Mouse (Mus musculus) Muller cell, postnatal 12 days (primary cell): ENCODE results near the gene Caln1.

Source experiments
- DNase-seq: peaks from one replicate; pipeline ENCODE4 v3.0.0-alpha.2; 2015; ENCODE audit errors: inconsistent ontology term

Gene Caln1

GRCm38 (mm10) chr5:130691349-130691748 is 322.1 kb downstream of the Caln1 start:
- no peak for DNase-seq

GRCm38 (mm10) chr5:130699476-130699875 is 330.2 kb downstream of the Caln1 start:
- no peak for DNase-seq

- DNase-seq, result no peak
These were observed 332.5 kb downstream of the Caln1 start for GRCm38 (mm10) chr5:130701777-130702176.

DNA sequence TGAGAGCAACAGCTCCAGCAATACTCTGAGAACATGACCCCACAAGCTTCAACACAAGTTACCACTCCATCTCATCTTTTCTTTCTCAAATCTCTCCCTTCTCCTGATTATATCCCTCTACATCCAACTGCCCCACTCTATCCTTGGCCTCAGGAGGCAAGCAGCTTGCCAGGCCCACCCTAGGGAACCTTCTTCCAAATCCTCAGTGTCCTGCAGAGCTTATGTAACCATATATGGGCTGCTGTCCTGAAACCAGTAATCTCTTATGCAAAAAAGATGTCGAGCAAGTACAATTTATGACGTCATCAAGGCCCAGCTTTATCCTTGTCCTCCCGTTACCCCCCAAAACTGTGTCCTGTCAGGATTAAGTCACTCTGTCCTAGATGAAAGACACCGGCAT is 333.1 kb downstream of the Caln1 start:
- no peak for DNase-seq

- DNase-seq, result no peak
These were observed 335.6 kb downstream of the Caln1 start for GRCm38 (mm10) chr5:130704866-130705265.

DNA sequence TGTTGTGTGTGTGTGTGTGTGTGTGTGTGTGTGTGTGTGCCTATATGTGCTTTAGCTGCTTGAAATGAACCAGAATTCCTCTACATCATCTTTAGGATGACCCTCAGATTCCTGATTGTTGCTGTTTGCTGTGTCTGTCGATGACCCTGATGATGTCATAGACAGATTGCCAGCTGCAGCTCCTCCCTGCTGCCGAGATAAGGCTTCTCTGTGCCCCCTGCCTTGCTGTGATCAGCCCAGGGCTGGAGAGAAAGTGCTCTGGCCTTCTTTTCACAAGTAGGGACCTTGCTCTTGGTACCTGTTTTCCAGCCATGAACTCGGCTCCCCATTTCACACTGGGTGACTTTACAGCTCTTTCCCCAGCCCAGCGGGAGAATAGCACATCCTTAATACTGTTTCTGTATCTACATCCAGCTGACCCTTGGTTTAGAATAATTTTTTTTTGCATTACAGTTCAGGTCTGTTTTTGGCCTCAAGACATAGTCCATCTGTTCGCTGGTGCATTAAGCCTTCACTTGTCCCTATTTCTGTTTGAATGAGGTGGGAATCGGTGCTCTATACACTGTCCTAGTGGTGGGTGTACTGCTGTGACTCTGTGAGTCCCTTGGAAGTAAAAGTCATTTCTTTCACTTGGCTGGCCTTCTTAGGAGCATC is 337.1 kb downstream of the Caln1 start:
- no peak for DNase-seq

DNA sequence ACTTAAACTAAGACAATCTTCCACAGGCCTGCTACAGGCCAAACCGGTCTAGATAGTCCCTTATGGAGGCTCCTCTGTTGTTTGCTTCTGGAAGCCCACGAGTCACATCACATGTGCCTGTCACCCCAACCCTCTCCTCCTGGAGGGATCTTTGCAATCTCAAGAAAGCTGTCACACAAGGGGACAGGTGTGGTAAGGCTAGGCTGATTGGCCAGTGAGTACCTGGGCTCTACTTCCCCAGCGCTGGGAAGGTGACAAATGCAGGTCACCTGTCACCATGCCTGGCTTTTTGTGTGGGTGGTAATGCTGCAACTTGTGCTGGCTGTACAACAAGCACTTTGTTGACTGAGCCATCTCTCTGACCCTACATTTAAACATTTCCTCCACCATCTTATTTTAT is 338.5 kb downstream of the Caln1 start:
- DNase-seq, result no peak

GRCm38 (mm10) chr5:130708616-130709015 is 339.4 kb downstream of the Caln1 start:
- DNase-seq, result no peak

- DNase-seq, result no peak
These were observed 342.4 kb downstream of the Caln1 start for GRCm38 (mm10) chr5:130711643-130712042.

GRCm38 (mm10) chr5:130712281-130712680 is 343.0 kb downstream of the Caln1 start:
- no peak for DNase-seq

- DNase-seq, result no peak
These were observed 345.9 kb downstream of the Caln1 start for GRCm38 (mm10) chr5:130715181-130715580.

GRCm38 (mm10) chr5:130718385-130718784 is 349.1 kb downstream of the Caln1 start:
- no peak for DNase-seq

DNA sequence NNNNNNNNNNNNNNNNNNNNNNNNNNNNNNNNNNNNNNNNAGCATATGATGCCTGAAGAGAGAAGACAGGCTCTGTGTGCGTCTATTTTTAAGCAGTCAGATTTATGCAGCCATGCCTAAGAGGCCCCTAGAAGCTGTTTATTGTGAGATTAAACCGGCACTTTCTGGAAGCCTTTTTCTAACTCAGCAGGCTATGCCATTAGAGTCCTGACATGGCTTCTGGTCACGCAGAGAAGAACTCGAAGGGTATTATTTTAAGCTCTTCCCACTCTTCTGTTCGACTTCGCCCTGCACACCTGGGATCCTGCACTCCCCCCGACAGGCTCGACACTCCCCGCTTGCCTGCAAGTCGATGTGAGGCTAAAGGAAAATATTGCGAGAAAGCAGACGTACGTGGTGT is 372.9 kb downstream of the Caln1 start:
- no peak for DNase-seq

DNA sequence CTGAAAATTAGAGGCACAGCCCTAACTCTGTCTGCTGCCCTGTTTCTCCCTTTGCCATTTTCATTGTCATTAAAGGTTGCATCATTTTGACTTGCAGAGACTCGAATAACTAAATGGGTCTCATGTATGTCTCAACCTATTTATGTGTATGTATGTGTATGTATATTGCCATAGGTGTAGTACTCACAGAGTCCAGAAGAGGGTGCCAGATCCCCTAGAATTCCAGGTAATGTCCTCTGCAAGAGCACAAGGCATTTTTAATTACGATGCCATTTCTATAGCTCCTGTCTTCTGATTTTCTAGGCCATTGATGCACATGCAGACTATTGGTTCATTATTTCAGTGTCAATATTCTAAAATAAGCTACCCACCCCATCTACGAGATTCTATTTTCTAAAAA is 388.3 kb downstream of the Caln1 start:
- no peak for DNase-seq

DNA sequence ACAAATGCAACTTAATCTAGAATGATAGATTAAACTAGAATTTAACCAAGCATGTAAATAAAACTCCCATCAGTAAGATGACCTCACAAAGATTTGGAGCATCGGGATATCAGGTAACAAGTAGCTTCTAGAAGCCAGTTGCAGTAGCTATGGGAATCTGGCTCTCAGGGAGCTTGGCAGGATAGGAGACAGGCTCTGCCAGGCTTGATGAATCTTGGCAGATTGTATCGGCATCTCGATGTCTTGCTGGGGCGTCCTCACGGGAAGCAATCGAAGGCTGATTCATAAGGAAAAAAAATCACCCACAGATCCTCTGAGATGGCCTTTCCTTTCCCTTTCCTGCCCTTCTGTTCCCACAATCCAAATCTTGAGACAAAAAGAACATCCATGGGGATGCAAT is 396.5 kb downstream of the Caln1 start:
- DNase-seq, result peak; percentile 22

GRCm38 (mm10) chr5:130771061-130771741 is 401.9 kb downstream of the Caln1 start:
- no peak for DNase-seq

GRCm38 (mm10) chr5:130772491-130772890 is 403.2 kb downstream of the Caln1 start:
- DNase-seq, result no peak

GRCm38 (mm10) chr5:130774946-130775345 is 405.7 kb downstream of the Caln1 start:
- DNase-seq, result no peak

DNA sequence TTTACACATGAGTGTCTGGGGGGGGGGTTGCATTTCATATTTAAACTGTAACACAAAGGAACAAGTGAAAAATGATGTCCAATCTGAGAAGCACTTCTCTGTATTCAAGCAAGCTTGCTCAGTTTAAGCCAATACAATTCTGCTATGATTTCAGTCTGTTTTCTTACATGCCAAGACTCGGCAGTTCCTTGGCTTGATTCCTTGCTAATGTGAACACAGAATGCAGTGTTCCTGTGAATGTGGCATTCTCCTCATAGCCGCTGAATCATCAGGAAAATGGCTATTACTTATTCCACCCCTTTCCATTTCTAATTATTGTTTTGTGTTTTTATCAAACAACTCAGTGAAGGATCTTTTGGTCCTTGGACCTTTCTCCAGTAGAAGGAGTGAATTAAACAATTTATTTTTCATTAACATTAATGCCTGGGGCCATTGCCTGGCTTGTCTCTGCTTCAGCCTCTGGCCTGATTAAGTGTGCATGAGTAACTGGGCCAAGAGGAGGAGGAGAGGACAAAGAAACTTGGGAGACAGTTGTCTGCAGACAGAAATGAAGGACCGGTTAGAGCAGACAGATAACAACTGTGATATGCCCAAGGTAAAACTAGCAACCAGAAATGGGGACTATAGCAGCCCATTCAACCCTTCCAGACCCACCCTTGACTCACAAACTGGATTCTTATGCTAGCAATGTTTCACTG is 423.6 kb downstream of the Caln1 start:
- peak; percentile 84 for DNase-seq

GRCm38 (mm10) chr5:130797713-130798112 is 428.5 kb downstream of the Caln1 start:
- no peak for DNase-seq

- DNase-seq, result no peak
These were observed 441.1 kb downstream of the Caln1 start for GRCm38 (mm10) chr5:130810314-130810713.

- DNase-seq, result no peak
These were observed 441.6 kb downstream of the Caln1 start for GRCm38 (mm10) chr5:130810846-130811245.

DNA sequence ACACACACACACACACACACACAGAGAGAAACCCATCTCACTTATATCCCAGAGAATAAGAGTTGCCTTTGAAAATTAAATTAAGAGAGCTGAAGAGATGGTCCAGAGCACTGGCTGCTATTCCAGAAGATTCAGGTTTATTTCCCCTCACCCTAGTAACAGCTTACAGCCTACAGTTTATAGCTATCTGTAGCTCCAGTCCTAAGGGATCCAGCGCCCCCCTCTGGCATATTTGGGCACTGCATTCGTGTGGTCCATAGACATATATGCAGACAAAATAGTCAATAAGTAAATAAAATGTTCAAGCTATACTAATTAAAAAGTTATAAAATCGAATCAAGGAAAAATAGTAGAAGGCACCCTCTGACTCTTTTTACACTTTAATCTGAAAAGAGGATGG is 442.0 kb downstream of the Caln1 start:
- DNase-seq, result no peak
